Mouse (Mus musculus): ENCODE measurements at regions not wholly inside any gene's neighbourhood (a gene's known extent, or its start where the extent isn't known, plus 50 kb on each side); places are given as distances from the start of the nearest gene placed in this dataset.
"Not testable (repeated sequence)": the region's sequence is repeated elsewhere in the genome, so short reads cannot be mapped to it uniquely, and the experiment has no call there.

- no CpG with 5 or more reads among the region's 9 CpGs for WGBS
- H3K9ac ChIP-seq (replicated peaks; ENCODE audit: low read depth); H3K9me3 ChIP-seq (ENCODE audit: low read length); H3K36me3 ChIP-seq (ENCODE audit: insufficient read depth, low read length); DNase-seq (ENCODE audit: low spot score); H3K4me3 ChIP-seq (ENCODE audit: low read depth, low read length); H3K27ac ChIP-seq (ENCODE audit: low read length); H3K4me2 ChIP-seq (replicated peaks; ENCODE audit: low read depth, low read length); ATAC-seq; H3K4me1 ChIP-seq (ENCODE audit: insufficient read depth, low read depth, low read length); H3K27me3 ChIP-seq (replicated peaks; ENCODE audit: insufficient read depth, low read length): not testable (repeated sequence)
These were observed 823.2 kb upstream of the Olfr1507 start for GRCm38 (mm10) chr14:53318512-53319309.

DNA sequence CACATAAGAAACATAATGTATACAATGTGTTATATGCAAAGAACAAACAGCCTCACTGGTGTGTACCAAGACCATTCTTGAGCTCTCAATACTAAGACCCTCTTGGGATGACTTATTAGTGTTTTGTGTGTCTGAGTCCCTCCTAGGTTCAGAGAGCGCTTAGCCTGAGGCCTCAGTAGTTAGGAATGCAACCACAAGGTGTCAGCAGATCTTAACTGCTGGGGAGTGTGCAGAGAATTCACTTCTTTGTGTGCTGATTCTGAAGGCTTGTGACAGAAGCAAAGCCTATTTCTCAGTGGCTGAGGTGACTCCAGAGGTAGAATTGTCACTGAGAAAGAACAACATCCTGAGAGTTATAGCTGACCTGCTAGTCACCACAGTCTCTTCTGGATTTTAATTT lies 816.9 kb upstream of the Olfr1507 start:
- not testable (repeated sequence) for H3K9ac ChIP-seq (replicated peaks; ENCODE audit: low read depth); H3K4me2 ChIP-seq (replicated peaks; ENCODE audit: low read depth, low read length); H3K27me3 ChIP-seq (replicated peaks; ENCODE audit: insufficient read depth, low read length); DNase-seq (ENCODE audit: low spot score); H3K9me3 ChIP-seq (ENCODE audit: low read length); H3K4me1 ChIP-seq (ENCODE audit: insufficient read depth, low read depth, low read length); ATAC-seq; H3K36me3 ChIP-seq (ENCODE audit: insufficient read depth, low read length); H3K27ac ChIP-seq (ENCODE audit: low read length); H3K4me3 ChIP-seq (ENCODE audit: low read depth, low read length)
- 17% methylated on average over 1 of the region's 1 CpGs for WGBS

- not testable (repeated sequence) for ATAC-seq; H3K36me3 ChIP-seq (ENCODE audit: insufficient read depth, low read length); H3K27me3 ChIP-seq (replicated peaks; ENCODE audit: insufficient read depth, low read length); H3K4me1 ChIP-seq (ENCODE audit: insufficient read depth, low read depth, low read length); DNase-seq (ENCODE audit: low spot score); H3K4me3 ChIP-seq (ENCODE audit: low read depth, low read length); H3K4me2 ChIP-seq (replicated peaks; ENCODE audit: low read depth, low read length); H3K9ac ChIP-seq (replicated peaks; ENCODE audit: low read depth); H3K27ac ChIP-seq (ENCODE audit: low read length); H3K9me3 ChIP-seq (ENCODE audit: low read length)
- no CpG with 5 or more reads among the region's 3 CpGs for WGBS
These were observed 807.6 kb upstream of the Olfr1507 start for GRCm38 (mm10) chr14:53303179-53303578.

- not testable (repeated sequence) for H3K4me2 ChIP-seq (replicated peaks; ENCODE audit: low read depth, low read length); DNase-seq (ENCODE audit: low spot score); H3K4me3 ChIP-seq (ENCODE audit: low read depth, low read length); H3K27me3 ChIP-seq (replicated peaks; ENCODE audit: insufficient read depth, low read length); H3K27ac ChIP-seq (ENCODE audit: low read length); H3K9me3 ChIP-seq (ENCODE audit: low read length); H3K4me1 ChIP-seq (ENCODE audit: insufficient read depth, low read depth, low read length); H3K9ac ChIP-seq (replicated peaks; ENCODE audit: low read depth); ATAC-seq; H3K36me3 ChIP-seq (ENCODE audit: insufficient read depth, low read length)
- WGBS: no CpG with 5 or more reads among the region's 3 CpGs
These were observed 806.9 kb upstream of the Olfr1507 start for GRCm38 (mm10) chr14:53302491-53302829.

- not testable (repeated sequence) for H3K27ac ChIP-seq (ENCODE audit: low read length); H3K9me3 ChIP-seq (ENCODE audit: low read length); ATAC-seq; H3K4me2 ChIP-seq (replicated peaks; ENCODE audit: low read depth, low read length); H3K4me1 ChIP-seq (ENCODE audit: insufficient read depth, low read depth, low read length); H3K4me3 ChIP-seq (ENCODE audit: low read depth, low read length); H3K36me3 ChIP-seq (ENCODE audit: insufficient read depth, low read length); DNase-seq (ENCODE audit: low spot score); H3K27me3 ChIP-seq (replicated peaks; ENCODE audit: insufficient read depth, low read length); H3K9ac ChIP-seq (replicated peaks; ENCODE audit: low read depth)
- WGBS: no CpG with 5 or more reads among the region's 11 CpGs
These were observed 806.4 kb upstream of the Olfr1507 start for GRCm38 (mm10) chr14:53301722-53302490.

GRCm38 (mm10) chr14:53301110-53301509 lies 805.6 kb upstream of the Olfr1507 start:
- not testable (repeated sequence) for H3K27ac ChIP-seq (ENCODE audit: low read length); H3K9me3 ChIP-seq (ENCODE audit: low read length); H3K4me1 ChIP-seq (ENCODE audit: insufficient read depth, low read depth, low read length); H3K27me3 ChIP-seq (replicated peaks; ENCODE audit: insufficient read depth, low read length); H3K4me2 ChIP-seq (replicated peaks; ENCODE audit: low read depth, low read length); ATAC-seq; H3K9ac ChIP-seq (replicated peaks; ENCODE audit: low read depth); H3K4me3 ChIP-seq (ENCODE audit: low read depth, low read length); H3K36me3 ChIP-seq (ENCODE audit: insufficient read depth, low read length); DNase-seq (ENCODE audit: low spot score)
- WGBS: 88% methylated on average over 1 of the region's 1 CpGs

GRCm38 (mm10) chr14:53299735-53300134 lies 804.2 kb upstream of the Olfr1507 start:
- WGBS: no CpG with 5 or more reads among the region's 5 CpGs
- H3K9me3 ChIP-seq (ENCODE audit: low read length); H3K27ac ChIP-seq (ENCODE audit: low read length); H3K4me1 ChIP-seq (ENCODE audit: insufficient read depth, low read depth, low read length); H3K36me3 ChIP-seq (ENCODE audit: insufficient read depth, low read length); H3K4me3 ChIP-seq (ENCODE audit: low read depth, low read length); H3K27me3 ChIP-seq (replicated peaks; ENCODE audit: insufficient read depth, low read length); H3K9ac ChIP-seq (replicated peaks; ENCODE audit: low read depth); DNase-seq (ENCODE audit: low spot score); H3K4me2 ChIP-seq (replicated peaks; ENCODE audit: low read depth, low read length); ATAC-seq: not testable (repeated sequence)

DNA sequence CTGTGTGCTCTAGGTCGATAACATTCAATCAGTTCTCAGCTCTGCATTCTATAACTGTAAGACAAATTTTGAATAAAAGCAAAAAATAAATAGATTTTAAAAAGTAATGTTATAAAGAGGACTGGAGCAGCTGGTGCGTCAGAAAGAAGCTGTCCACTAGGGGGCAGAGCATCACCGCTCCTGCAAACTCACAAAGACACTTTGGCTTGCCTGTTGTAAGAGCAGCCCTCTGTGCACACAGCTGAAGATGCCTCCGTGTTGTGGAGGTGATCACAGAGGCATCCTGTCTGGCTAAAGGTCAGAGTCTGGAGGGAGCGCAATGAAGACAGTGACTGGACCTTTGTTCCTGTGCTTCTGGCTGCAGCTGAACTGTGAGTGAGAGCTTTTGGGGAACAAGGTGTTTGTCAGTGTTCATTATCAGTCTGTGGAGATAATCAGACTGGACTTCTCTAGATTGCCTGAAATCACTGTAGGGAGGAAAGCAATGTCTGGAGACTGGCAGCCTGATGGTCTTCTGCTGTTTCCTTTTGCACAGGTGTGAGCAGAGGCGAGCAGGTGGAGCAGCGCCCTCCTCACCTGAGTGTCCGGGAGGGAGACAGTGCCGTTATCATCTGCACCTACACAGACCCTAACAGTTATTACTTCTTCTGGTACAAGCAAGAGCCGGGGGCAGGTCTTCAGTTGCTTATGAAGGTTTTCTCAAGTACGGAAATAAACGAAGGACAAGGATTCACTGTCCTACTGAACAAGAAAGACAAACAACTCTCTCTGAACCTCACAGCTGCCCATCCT lies 788.0 kb upstream of the Olfr1507 start:
- H3K9ac ChIP-seq (replicated peaks; ENCODE audit: low read depth); ATAC-seq; DNase-seq (ENCODE audit: low spot score); H3K27me3 ChIP-seq (replicated peaks; ENCODE audit: insufficient read depth, low read length); H3K36me3 ChIP-seq (ENCODE audit: insufficient read depth, low read length); H3K27ac ChIP-seq (ENCODE audit: low read length); H3K9me3 ChIP-seq (ENCODE audit: low read length); H3K4me1 ChIP-seq (ENCODE audit: insufficient read depth, low read depth, low read length); H3K4me3 ChIP-seq (ENCODE audit: low read depth, low read length); H3K4me2 ChIP-seq (replicated peaks; ENCODE audit: low read depth, low read length): not testable (repeated sequence)
- WGBS: no CpG with 5 or more reads among the region's 12 CpGs

GRCm38 (mm10) chr14:53273218-53273617 lies 777.7 kb upstream of the Olfr1507 start:
- not testable (repeated sequence) for ATAC-seq; H3K4me1 ChIP-seq (ENCODE audit: insufficient read depth, low read depth, low read length); H3K9ac ChIP-seq (replicated peaks; ENCODE audit: low read depth); H3K4me3 ChIP-seq (ENCODE audit: low read depth, low read length); H3K36me3 ChIP-seq (ENCODE audit: insufficient read depth, low read length); H3K9me3 ChIP-seq (ENCODE audit: low read length); H3K4me2 ChIP-seq (replicated peaks; ENCODE audit: low read depth, low read length); DNase-seq (ENCODE audit: low spot score); H3K27me3 ChIP-seq (replicated peaks; ENCODE audit: insufficient read depth, low read length); H3K27ac ChIP-seq (ENCODE audit: low read length)
- WGBS: 91% methylated on average over 3 of the region's 4 CpGs

Measured in lung, postnatal 0 days (tissue).